Mouse (Mus musculus): Measurements from ENCODE around the gene Nup43. TPM values are rescaled to one million over a fixed set of nuclear protein-coding genes. Genes with fewer than 3 reads are reported as not detected.

The Nup43 gene
- polyA plus RNA-seq, 1 experiment: 7.6 TPM

GRCm38 (mm10) chr10:7726501-7726812 lies 59.2 kb downstream of the Nup43 start:
- H3K4me1 ChIP-seq (ENCODE audit: control insufficient read depth, insufficient read depth, low read length): peaks cover 2% of the 10 kb centered on the region; the same call in 1 of the 2 replicates
- H3K27ac ChIP-seq (ENCODE audit: insufficient read depth, low read length): no peak overlapping the region
- H3K4me3 ChIP-seq (ENCODE audit: insufficient read depth, low read length): peak overlapping the region; percentile 58
- TF ChIP-seq CTCF (IDR thresholded peaks at IDR 0.05; ENCODE audit: extremely low read depth, insufficient read depth, low read length) (no peak), POLR2A (IDR thresholded peaks at IDR 0.05; ENCODE audit: extremely low read depth, insufficient read depth, low read length) (no peak)

GRCm38 (mm10) chr10:7727011-7727410 lies 59.7 kb downstream of the Nup43 start:
- Histone ChIP-seq H3K4me1 (ENCODE audit: control insufficient read depth, insufficient read depth, low read length) (peaks cover 2% of the 10 kb centered on the region; the same call in 1 of the 2 replicates), H3K4me3 (ENCODE audit: insufficient read depth, low read length) (no peak overlapping the region), H3K27ac (ENCODE audit: insufficient read depth, low read length) (no peak overlapping the region)
- no peak for TF ChIP-seq CTCF (IDR thresholded peaks at IDR 0.05; ENCODE audit: extremely low read depth, insufficient read depth, low read length)
- no peak for TF ChIP-seq POLR2A (IDR thresholded peaks at IDR 0.05; ENCODE audit: extremely low read depth, insufficient read depth, low read length)

Other genes with a start within 250 kb of the Nup43 start
- 0.11 and 0.15 TPM in 2 replicates for gene Ulbp1, start 193.9 kb upstream of the Nup43 start, polyA plus RNA-seq (2012; rRNA removed)
- gene Lrp11, start 77.7 kb upstream of the Nup43 start, polyA plus RNA-seq (2012; rRNA removed): 132 and 134 TPM in 2 replicates
- gene Pcmt1, start 13.6 kb downstream of the Nup43 start, polyA plus RNA-seq (2012; rRNA removed): 148 and 158 TPM in 2 replicates
- gene Lats1, start 13.7 kb downstream of the Nup43 start, polyA plus RNA-seq (2012; rRNA removed): 16.1 and 17.1 TPM in 2 replicates
- 10.4 and 12.1 TPM in 2 replicates for gene Katna1, start 58.5 kb downstream of the Nup43 start, polyA plus RNA-seq (2012; rRNA removed)
- 29.3 and 32.4 TPM in 2 replicates for gene Ginm1, start 125.3 kb downstream of the Nup43 start, polyA plus RNA-seq (2012; rRNA removed)
- gene Ppil4, start 125.4 kb downstream of the Nup43 start, polyA plus RNA-seq (2012; rRNA removed): 20.0 and 21.8 TPM in 2 replicates
- 0.02 and 0.08 TPM in 2 replicates for gene Zc3h12d, start 165.0 kb downstream of the Nup43 start, polyA plus RNA-seq (2012; rRNA removed)